Mouse (Mus musculus) thymus, postnatal 10 days (tissue): ENCODE results near the gene Pdia5.
A peak's percentile ranks its signal among the peaks of the same experiment; 100 is the strongest.

Source experiments
- DNase-seq, 2 experiments: peaks; one replicate each; pipeline ENCODE4 v3.0.0; 2021; ENCODE audit warnings: low spot score in 2 of 2

Pdia5 gene

DNA sequence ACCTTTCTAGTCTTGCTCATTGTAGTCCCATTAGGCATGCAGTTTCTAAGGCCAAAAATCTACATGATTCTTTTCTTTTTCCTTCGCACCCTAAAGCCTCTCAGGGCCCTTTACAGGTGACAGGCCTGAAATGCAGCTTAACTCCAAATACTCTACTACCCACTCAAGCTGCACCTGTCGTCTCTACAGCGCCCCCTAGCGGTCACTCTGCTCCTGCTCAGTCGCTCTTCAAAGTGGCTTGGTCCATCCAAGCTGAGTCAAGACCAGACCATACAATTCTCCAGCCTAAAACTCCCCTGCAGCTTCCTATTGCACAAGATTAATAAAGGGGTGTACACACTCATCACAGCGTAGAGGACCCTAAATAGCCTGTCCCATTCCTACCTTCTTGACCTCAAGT lies 130.1 kb downstream of the Pdia5 start:
- peak; percentile 11 to 74 for DNase-seq

DNA sequence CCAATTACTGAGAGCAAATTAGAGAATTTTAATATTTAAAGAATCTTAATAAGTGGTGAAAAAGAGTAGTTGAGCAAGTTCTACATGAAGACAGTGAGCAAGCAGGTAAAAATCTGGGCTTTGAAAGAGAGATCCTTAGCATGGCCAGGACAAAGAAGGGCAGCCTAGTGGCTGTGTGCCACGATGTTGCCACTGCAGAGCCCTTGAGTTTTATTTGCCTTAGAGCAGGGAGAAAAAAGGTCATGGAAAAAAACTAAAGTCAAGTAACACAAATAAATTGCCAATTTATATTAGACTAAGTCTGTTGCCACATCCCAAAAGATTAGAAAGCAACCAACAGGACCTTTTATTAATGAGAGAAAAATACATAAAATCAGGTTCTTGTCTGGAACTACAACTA lies 133.2 kb downstream of the Pdia5 start:
- DNase-seq: no peak
